Mouse (Mus musculus) inflammation-experienced regulatory T-cells (primary cell): Measurements from ENCODE around the gene Prss47. TPM values are rescaled to one million over a fixed set of nuclear protein-coding genes. Genes with fewer than 3 reads are reported as not detected.

Experiments used
- polyA plus RNA-seq, 2 experiments: library from polyadenylated mRNA; unstranded; fragments of 100-300 nt; shearing (Covaris generic); gene quantifications; one replicate each; pipeline ENCODE4 v1.2.1; 2017

Gene Prss47
- polyA plus RNA-seq: not detected

DNA sequence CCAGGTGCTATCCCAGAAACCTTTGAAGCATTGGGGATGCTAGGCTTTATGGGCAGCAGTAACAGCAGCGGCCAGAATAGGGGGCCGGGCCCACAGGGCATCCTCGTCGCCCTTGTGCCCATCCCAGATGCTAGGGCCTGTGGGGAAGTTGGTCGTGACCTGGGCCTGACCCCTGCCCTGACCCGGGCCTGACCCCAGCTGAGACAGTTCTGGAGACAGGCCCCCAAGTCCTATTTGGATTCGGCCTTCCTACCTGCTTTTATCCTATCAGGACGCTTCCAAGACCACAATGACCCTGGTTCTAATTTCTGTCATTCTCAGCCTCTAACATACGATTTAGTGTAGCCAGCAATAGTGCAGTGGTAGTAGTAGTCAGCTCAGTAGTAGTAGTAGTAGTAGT, at the start of gene Prss47:
Prss47 (minus strand) TSS at position 101 of the 400 bp plus-strand sequence.

DNA sequence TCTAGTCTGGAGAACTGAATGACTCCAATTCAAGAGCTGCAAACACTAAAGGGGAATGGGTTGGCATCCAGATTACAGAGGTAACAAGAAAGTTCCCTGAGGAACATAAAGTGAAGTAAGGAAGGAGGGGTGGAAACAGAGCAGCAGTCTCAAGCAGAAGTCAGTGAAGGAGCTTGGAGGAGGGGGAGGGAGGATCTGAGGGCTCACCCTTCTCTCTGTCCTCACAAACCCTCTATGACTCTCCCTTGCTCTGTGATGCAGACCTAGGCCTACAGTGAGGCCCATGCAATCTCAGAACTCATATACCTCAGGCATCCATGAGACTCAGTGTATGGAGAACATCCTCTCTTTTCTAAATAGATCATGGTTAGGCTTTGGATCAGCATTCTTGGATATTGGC, 19.8 kb downstream of the Prss47 start, which contains the start of gene Spata31d1c:
Spata31d1c (plus strand) TSS at position 301 of the 400 bp plus-strand sequence.

Other genes with a start within 250 kb of the Prss47 start
- under 1 TPM in 1 of 2 experiments, not detected in 1; 0.40 TPM for gene Cntnap3, start 148.8 kb downstream of the Prss47 start, polyA plus RNA-seq
- under 1 TPM; 0.05 to 0.82 TPM for gene Spata31, start 135.4 kb downstream of the Prss47 start, polyA plus RNA-seq
- not detected for gene Spata31d1c, start 19.7 kb downstream of the Prss47 start, polyA plus RNA-seq
- gene Mfsd14b, start 60.2 kb upstream of the Prss47 start, polyA plus RNA-seq: 10 to 100 TPM; 61.9 to 82.8 TPM
- gene Olfr465-ps1, start 85.3 kb upstream of the Prss47 start, polyA plus RNA-seq: not detected
- 1 to 10 TPM in 1 of 2 experiments, under 1 TPM in 1; 0.34 to 1.6 TPM for gene Olfr466, start 97.5 kb upstream of the Prss47 start, polyA plus RNA-seq
- gene Nlrp4f, start 153.2 kb upstream of the Prss47 start, polyA plus RNA-seq: not detected
- gene Gm10775, start 206.8 kb upstream of the Prss47 start, polyA plus RNA-seq: under 1 TPM in 1 of 2 experiments, not detected in 1; 0.32 TPM
- 10 to 100 TPM; 14.1 to 14.9 TPM for gene Zfp369, start 226.1 kb upstream of the Prss47 start, polyA plus RNA-seq